Mouse (Mus musculus): ENCODE data around the gene Vps35l.

Vps35l gene

GRCm38 (mm10) chr7:118887303-118888055 is 147.5 kb downstream of the Vps35l start:
- DNase-seq = peak; percentile 42

- peak; percentile 80 for DNase-seq
Observed at GRCm38 (mm10) chr7:118889046-118889680, 149.1 kb downstream of the Vps35l start.
